Mouse (Mus musculus) forelimb bud, embryonic 11.5 days (tissue): ENCODE results near the gene Duxbl2.
"Not testable (repeated sequence)": the region's sequence is repeated elsewhere in the genome, so short reads cannot be mapped to it uniquely, and the experiment has no call there.

Experiments used
- DNase-seq: peaks from one replicate; pipeline ENCODE4 v3.0.0-alpha.2; 2012; ENCODE audit warnings: low read depth, low spot score

The Duxbl2 gene

GRCm38 (mm10) chr14:26118150-26118549 is at the start of gene Duxbl2:
Duxbl2 (plus strand) TSS chr14:26118349.
- not testable (repeated sequence) for DNase-seq

DNA sequence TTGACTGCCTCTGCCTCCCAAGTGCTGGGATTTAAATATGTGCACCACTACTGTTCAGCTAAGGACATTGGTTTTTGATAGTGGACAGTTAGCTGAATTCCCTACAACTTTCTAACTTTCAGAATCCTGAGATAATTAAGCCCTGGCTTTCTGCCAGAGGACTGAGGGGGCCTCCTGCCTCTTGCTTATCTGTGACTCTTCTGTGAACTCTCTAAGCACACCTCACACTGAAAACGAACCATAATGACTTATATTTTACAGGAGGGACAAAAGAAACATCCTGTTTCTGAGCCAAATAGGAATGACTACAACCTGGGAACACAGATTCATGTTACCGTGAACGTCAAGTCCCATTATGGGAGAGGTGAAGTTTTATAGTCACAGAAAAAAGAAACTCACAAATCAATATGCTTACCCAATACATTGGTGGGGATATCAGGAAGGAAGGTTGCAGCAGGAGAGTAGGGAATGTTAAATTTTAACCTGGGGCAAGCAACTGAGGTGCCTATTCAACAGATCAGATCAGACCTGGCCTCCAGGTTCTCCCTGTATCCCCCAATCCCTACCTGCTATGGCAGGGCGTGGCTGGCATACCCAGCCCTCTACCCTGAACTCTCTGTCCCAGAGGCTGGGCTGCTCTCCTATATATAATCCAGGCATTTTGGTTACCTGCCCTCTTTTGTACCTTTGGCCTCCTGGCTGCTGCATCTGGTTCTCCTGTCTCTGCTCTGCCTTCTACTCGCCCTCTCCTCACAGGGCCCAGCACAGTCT is 41.3 kb upstream of the Duxbl2 start:
- not testable (repeated sequence) for DNase-seq

DNA sequence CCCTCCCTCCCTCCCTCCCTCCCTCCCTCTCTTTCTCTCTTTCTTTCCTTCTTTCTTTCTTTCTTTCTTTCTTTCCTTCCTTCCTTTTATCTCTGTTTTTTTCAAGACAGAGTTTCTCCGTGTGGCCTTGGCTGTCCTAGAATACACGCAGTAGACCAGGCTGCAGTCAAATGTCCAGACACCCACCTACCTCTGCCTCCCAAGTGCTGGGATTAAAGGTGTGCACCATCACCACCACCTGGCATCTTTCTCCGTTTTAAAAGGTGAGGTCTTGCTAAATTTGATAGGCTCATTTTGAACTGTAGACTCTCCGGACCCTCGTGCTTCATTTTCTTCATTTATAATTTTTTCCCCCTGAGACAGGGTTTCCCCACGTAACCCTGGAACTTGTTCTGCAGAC is 36.9 kb upstream of the Duxbl2 start, which contains the start of gene Cphx2:
TSS of gene Cphx2 (plus strand) at position 301 of the 400 bp plus-strand sequence.
- DNase-seq: not testable (repeated sequence)

DNA sequence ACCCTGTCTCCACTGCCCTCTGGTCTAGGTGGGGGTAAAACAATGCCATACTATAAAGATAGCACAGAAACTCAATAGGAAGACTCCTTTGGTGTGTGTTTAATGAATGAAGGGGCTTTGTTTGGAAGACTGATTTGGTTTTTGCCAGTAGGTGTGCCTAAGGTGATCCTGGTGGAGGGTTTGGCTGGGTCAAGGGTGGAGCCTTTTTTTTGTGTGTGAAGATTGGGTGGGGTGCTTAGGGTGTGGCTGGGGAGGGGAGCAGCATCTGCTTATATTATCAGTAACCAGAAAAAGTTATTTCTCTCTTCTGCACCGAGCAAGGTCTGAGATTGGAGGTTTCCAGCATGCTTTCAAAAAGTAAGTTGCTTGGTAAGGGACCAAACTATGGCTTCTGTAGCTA is 36.2 kb upstream of the Duxbl2 start, which contains the start of gene Cphx3:
TSS of gene Cphx3 (plus strand) at position 301 of the 400 bp plus-strand sequence.
- not testable (repeated sequence) for DNase-seq

GRCm38 (mm10) chr14:26097622-26098021 is 20.5 kb upstream of the Duxbl2 start:
- DNase-seq: not testable (repeated sequence)

- not testable (repeated sequence) for DNase-seq
These were observed 426 bp downstream of the Duxbl2 start for GRCm38 (mm10) chr14:26118550-26119000.

DNA sequence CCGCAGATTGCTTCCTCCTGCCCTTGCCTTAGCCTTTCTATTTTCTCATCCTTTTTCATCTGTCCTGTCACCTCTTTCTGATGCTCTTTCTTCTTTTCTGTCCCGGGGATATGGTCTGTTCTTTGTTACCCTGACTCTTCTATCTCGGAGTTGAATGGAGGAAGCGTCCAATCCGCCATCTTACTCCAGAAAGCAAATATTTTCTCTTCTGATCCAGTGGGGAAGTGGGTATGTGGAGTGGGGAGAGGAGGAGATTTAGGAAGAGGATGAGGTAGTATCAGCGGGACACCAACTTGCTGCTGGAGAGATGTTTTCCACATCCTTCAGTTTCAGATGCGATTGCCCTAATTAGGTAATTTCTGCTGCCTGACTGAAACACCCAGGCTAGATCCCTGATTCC is 946 bp downstream of the Duxbl2 start:
- DNase-seq: not testable (repeated sequence)

DNA sequence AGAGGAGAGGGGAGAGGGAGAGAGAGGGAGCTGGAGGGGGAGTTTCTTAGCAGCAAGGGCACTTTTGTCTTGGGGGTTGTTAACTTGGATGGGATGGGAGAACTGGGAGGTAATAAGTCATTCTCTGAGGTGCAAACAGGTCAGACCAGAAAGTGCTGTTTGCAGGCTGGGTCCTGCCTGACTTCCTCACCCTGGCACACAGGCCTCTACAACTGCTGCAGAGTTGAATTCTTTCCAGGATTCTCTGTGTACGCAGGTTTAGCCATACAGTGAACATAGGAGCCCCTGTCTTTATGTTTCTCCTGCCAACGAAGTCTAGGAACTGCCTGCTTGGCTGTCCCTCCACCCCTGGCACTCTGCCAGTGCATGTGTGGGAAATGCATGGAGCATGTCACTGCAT is 28.9 kb downstream of the Duxbl2 start:
- DNase-seq: not testable (repeated sequence)

DNA sequence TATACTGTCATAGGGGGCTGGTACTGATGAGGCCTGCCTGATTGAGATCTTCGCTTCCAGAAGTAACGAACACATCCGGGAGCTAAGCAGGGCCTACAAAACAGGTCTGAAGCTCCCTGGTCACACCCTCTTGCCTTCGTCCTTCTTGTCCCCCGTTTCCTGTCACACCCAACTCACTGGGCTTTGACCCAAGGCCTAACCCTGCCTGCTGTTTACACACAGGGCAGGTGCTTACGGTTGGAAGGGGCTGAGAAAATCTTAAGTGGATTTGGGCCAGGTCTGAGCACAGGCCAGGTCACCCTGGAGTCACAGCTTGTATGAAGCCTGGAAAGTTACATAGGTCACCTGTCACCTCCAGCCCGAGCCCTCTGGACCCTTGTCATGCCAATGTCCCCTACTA is 37.9 kb downstream of the Duxbl2 start:
- DNase-seq: not testable (repeated sequence)

- not testable (repeated sequence) for DNase-seq
These were observed 43.0 kb downstream of the Duxbl2 start for GRCm38 (mm10) chr14:26161156-26161555.

- DNase-seq: not testable (repeated sequence)
These were observed 44.3 kb downstream of the Duxbl2 start for GRCm38 (mm10) chr14:26162423-26162822.

GRCm38 (mm10) chr14:26165266-26165665 is 47.1 kb downstream of the Duxbl2 start:
- not testable (repeated sequence) for DNase-seq

GRCm38 (mm10) chr14:26173955-26174354 is 55.8 kb downstream of the Duxbl2 start:
- DNase-seq: not testable (repeated sequence)

DNA sequence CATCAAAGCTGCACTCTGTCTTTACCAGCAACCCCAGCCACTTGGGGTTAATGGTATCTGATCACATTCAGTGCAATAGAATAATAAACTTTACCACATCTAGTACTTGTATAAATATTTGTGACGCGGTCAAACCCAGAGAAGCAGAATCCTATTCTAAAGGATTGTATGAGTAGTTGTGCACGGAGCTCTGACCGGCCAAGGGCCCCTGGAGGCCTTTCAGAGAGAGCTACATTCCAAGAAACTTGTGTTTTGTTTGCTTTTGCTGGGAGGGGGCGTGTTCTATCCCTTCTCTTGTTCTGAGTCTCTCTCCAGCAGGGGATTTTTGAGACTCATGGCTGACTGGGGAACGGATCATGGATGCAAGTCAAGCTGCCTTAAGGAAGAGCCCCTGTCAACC is 56.9 kb downstream of the Duxbl2 start:
- not testable (repeated sequence) for DNase-seq
